Mouse (Mus musculus): ENCODE measurements at regions not wholly inside any gene's neighbourhood (a gene's known extent, or its start where the extent isn't known, plus 50 kb on each side); places are given as distances from the start of the nearest gene placed in this dataset.

- DNase-seq: no peak
These were observed 176.4 kb upstream of the Azi2 start for GRCm38 (mm10) chr9:117863944-117864343.

- no peak for DNase-seq
These were observed 177.0 kb upstream of the Azi2 start for GRCm38 (mm10) chr9:117863318-117863717.

GRCm38 (mm10) chr9:117859580-117860045, 180.7 kb upstream of the Azi2 start:
- DNase-seq: no peak

GRCm38 (mm10) chr9:117843531-117843930, 196.8 kb upstream of the Azi2 start:
- no peak for DNase-seq

- no peak for DNase-seq
These were observed 203.5 kb upstream of the Azi2 start for GRCm38 (mm10) chr9:117836696-117837380.

GRCm38 (mm10) chr9:117833586-117833985, 203.9 kb upstream of the Rbms3 start:
- no peak for DNase-seq

GRCm38 (mm10) chr9:117814661-117815060, 184.9 kb upstream of the Rbms3 start:
- no peak for DNase-seq

GRCm38 (mm10) chr9:117813216-117813615, 183.5 kb upstream of the Rbms3 start:
- no peak for DNase-seq

- DNase-seq: no peak
These were observed 176.1 kb upstream of the Rbms3 start for GRCm38 (mm10) chr9:117805812-117806211.

- DNase-seq: no peak
These were observed 154.5 kb upstream of the Rbms3 start for GRCm38 (mm10) chr9:117784186-117784591.

GRCm38 (mm10) chr9:117754651-117755050, 124.9 kb upstream of the Rbms3 start:
- DNase-seq: no peak

GRCm38 (mm10) chr9:117753466-117753865, 123.8 kb upstream of the Rbms3 start:
- DNase-seq: no peak

- no peak for DNase-seq
These were observed 115.2 kb upstream of the Rbms3 start for GRCm38 (mm10) chr9:117744906-117745305.

- DNase-seq: no peak
These were observed 99.7 kb upstream of the Rbms3 start for GRCm38 (mm10) chr9:117729366-117729765.

- no peak for DNase-seq
These were observed 90.5 kb upstream of the Rbms3 start for GRCm38 (mm10) chr9:117720161-117720598.

GRCm38 (mm10) chr9:117717346-117717745, 87.6 kb upstream of the Rbms3 start:
- no peak for DNase-seq

- DNase-seq: no peak
These were observed 86.8 kb upstream of the Rbms3 start for GRCm38 (mm10) chr9:117716476-117716875.

- DNase-seq: no peak
These were observed 85.3 kb upstream of the Rbms3 start for GRCm38 (mm10) chr9:117714741-117715675.

- no peak for DNase-seq
These were observed 83.4 kb upstream of the Rbms3 start for GRCm38 (mm10) chr9:117713121-117713520.

- DNase-seq: no peak
These were observed 82.1 kb upstream of the Rbms3 start for GRCm38 (mm10) chr9:117711793-117712192.

- DNase-seq: no peak
These were observed 81.3 kb upstream of the Rbms3 start for GRCm38 (mm10) chr9:117710966-117711365.

GRCm38 (mm10) chr9:117709677-117710076, 80.0 kb upstream of the Rbms3 start:
- no peak for DNase-seq

- DNase-seq: no peak
These were observed 63.3 kb upstream of the Rbms3 start for GRCm38 (mm10) chr9:117693001-117693400.

GRCm38 (mm10) chr9:117692486-117692885, 62.8 kb upstream of the Rbms3 start:
- no peak for DNase-seq
